Mouse (Mus musculus) lung, embryonic 14.5 days (tissue): Measurements from ENCODE around the gene Rap1gds1. TPM values are rescaled to one million over a fixed set of nuclear protein-coding genes. Genes with fewer than 3 reads are reported as not detected.

ENCODE experiments used
- ATAC-seq: fragments of 200-750 bp; cut with Nextera tagmentation; 2 replicates; pipeline ENCODE4 v1.8.0; 2017; ENCODE audit warnings: mild to moderate bottlenecking, moderate TSS enrichment, moderate library complexity; ENCODE audit not compliant: insufficient read depth
- DNase-seq: peaks from one replicate; pipeline ENCODE4 v3.0.0-alpha.2; 2015
- H3K27ac ChIP-seq: fragments of 300-500 bp; sonication (generic); 2 replicates; pipeline ENCODE4 v1.5.1; 2014; ENCODE audit warnings: low read depth, mild to moderate bottlenecking, moderate library complexity
- H3K27me3 ChIP-seq: fragments of 300-500 bp; sonication (generic); 2 replicates; pipeline ENCODE4 v1.6.1; 2014; ENCODE audit warnings: low read length, control low read depth; ENCODE audit not compliant: insufficient read depth
- H3K36me3 ChIP-seq: fragments of 300-500 bp; sonication (generic); 2 replicates; pipeline ENCODE4 v1.6.1; 2014; ENCODE audit warnings: control low read depth; ENCODE audit not compliant: insufficient read depth
- H3K4me1 ChIP-seq: fragments of 300-500 bp; sonication (generic); 2 replicates; pipeline ENCODE4 v1.6.1; 2014; ENCODE audit warnings: antibody characterized with exemption, control low read depth; ENCODE audit not compliant: insufficient read depth
- H3K4me2 ChIP-seq: fragments of 300-500 bp; sonication (generic); 2 replicates; pipeline ENCODE4 v1.6.1; 2014; ENCODE audit warnings: mild to moderate bottlenecking
- H3K4me3 ChIP-seq: fragments of 300-500 bp; sonication (generic); 2 replicates; pipeline ENCODE4 v1.5.1; 2014; ENCODE audit warnings: low read depth, low read length
- H3K9ac ChIP-seq: fragments of 300-500 bp; sonication (generic); 2 replicates; pipeline ENCODE4 v1.6.1; 2014
- H3K9me3 ChIP-seq: fragments of 300-500 bp; sonication (generic); 2 replicates; pipeline ENCODE4 v1.6.1; 2016; ENCODE audit warnings: low read depth, low read length, control low read depth
- CTCF ChIP-seq: IDR thresholded peaks from 2 replicates; pipeline ENCODE4 v1.5.1; 2016; ENCODE audit warnings: antibody characterized with exemption, low read depth
- WGBS: fragments of 180-500 bp; shearing (Covaris S2); extraction: QIAGEN DNeasy Blood & Tissue Kit; methylation state at CpG from one replicate; pipeline ENCODE4 v1.1.7; 2014; 5-methylcytosine and 5-hydroxymethylcytosine counted together
- polyA plus RNA-seq: library from polyadenylated mRNA; unstranded; fragments of >200 nt; fragmentation: Nextera tagmentation; extraction: Ambion mirVana; gene quantifications from 2 replicates; pipeline ENCODE4 v1.2.1, GENCODE M21; 2014

Gene Rap1gds1
- polyA plus RNA-seq, 1 experiment from 2014 or later = 75.0 TPM

DNA sequence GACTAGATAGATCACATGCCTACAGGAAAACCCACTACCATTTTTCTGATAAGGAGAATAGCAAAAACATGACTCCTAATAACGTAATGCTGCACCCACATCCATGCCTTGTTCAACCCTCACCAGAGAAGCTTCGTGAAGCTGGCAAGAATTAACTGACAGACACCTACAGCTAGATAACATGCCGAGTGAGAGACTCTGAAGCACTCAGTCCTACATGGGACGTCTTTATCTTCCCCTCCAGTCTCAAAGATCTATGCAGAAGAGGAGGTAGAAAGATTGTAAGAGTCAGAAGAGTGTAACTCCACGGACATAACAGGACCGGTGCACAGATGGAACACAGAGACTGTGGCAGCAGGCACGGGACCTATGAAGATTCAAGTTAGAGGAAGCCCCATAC is 85.9 kb downstream of the Rap1gds1 start:
- no peak for TF ChIP-seq CTCF
- H3K27me3 ChIP-seq = no peaks in the 10 kb centered on the region
- no peak overlapping the region for H3K4me2 ChIP-seq
- H3K9me3 ChIP-seq = 0 out of 2 replicates have a peak, but pooled peaks cover 4% of the 10 kb centered on the region
- 86% methylated on average over 7 of the region's 7 CpGs for WGBS
- no peak for DNase-seq
- H3K9ac ChIP-seq = no peak overlapping the region
- H3K4me3 ChIP-seq = no peak overlapping the region
- 0 out of 2 replicates have a peak, but pooled peaks cover 3% of the 10 kb centered on the region for H3K36me3 ChIP-seq
- ATAC-seq = no peak
- H3K27ac ChIP-seq = no peak overlapping the region
- H3K4me1 ChIP-seq = no peaks in the 10 kb centered on the region

DNA sequence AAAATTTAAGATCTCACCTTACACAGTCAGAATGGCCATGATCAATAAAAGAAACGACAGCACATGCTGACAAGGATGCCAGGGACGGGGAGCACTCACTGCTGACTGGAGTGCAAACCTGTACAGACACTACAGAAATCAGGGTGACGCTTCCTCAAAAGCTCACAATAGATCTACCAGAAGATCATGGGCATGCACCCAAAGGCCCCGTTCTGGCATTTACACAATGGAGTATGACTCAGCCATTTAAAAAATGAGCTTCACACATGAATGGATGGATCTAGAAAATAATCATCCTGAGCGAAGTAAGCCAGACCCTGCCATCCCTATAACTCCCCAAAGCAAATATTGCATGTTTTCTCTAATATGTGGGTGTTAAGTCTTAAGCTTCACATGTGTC is 87.0 kb downstream of the Rap1gds1 start:
- TF ChIP-seq CTCF = no peak
- no peak for ATAC-seq
- H3K9me3 ChIP-seq = 0 out of 2 replicates have a peak, but pooled peaks cover 4% of the 10 kb centered on the region
- H3K27ac ChIP-seq = no peak overlapping the region
- no peak for DNase-seq
- 92% methylated on average over 5 of the region's 5 CpGs for WGBS
- H3K4me3 ChIP-seq = no peak overlapping the region
- no peaks in the 10 kb centered on the region for H3K4me1 ChIP-seq
- H3K9ac ChIP-seq = no peak overlapping the region
- H3K4me2 ChIP-seq = no peak overlapping the region
- H3K27me3 ChIP-seq = no peaks in the 10 kb centered on the region
- peaks cover 7% of the 10 kb centered on the region; the same call in 1 of the 2 replicates for H3K36me3 ChIP-seq

DNA sequence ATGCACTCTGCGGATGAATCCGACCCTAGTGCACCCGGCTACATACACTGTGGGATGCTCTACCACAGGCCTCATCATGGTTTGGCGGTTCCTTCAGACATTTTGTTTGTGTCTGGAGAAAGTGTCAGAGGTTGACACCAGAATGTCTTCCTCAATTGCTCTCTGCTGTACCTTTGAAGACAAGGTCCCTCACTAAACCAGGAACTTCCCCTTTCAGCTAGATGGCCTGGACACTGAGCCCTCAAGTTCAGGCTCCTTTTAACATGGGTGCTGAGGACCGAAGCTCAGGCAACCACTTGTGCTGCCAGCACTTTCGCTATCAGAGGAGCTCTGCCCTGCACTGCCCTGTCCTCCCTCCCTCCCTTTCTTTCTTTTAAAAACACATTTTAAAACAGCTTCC is 92.8 kb downstream of the Rap1gds1 start:
- Histone ChIP-seq H3K27ac (no peak overlapping the region), H3K4me3 (no peak overlapping the region), H3K4me1 (no peaks in the 10 kb centered on the region), H3K4me2 (no peak overlapping the region), H3K36me3 (peaks cover 13% of the 10 kb centered on the region; the same call in 1 of the 2 replicates), H3K9ac (no peak overlapping the region), H3K9me3 (0 out of 2 replicates have a peak, but pooled peaks cover 1% of the 10 kb centered on the region), H3K27me3 (no peaks in the 10 kb centered on the region)
- no peak for TF ChIP-seq CTCF
- DNase-seq (no peak), ATAC-seq (no peak)
- 92% methylated on average over 6 of the region's 6 CpGs for WGBS

DNA sequence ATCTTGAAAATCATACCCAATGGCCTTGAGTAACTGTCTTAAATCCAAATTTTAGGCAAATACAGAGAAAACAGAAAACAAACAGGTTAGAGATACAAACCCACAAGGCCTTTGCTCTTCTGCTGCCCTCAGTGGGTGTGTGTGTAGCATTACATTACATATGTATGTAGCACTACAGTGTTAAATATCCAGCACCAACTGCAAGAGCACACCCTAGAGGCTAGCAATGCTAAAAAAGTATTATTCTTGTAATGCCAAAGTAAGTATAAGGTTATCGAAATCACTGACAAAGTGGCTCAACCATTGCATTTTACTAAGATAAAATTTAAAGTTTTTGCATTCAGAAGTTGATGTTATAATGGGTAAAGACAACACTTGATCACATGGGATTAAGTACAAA is 97.6 kb downstream of the Rap1gds1 start:
- WGBS = 95% methylated on average over 1 of the region's 1 CpGs
- Histone ChIP-seq H3K4me3 (no peak overlapping the region), H3K4me2 (no peak overlapping the region), H3K9ac (no peak overlapping the region), H3K27ac (no peak overlapping the region), H3K9me3 (no peaks in the 10 kb centered on the region), H3K27me3 (no peaks in the 10 kb centered on the region), H3K36me3 (peaks cover 18% of the 10 kb centered on the region; the same call in 1 of the 2 replicates), H3K4me1 (no peaks in the 10 kb centered on the region)
- no peak for TF ChIP-seq CTCF
- ATAC-seq (no peak), DNase-seq (peak; percentile 3)

DNA sequence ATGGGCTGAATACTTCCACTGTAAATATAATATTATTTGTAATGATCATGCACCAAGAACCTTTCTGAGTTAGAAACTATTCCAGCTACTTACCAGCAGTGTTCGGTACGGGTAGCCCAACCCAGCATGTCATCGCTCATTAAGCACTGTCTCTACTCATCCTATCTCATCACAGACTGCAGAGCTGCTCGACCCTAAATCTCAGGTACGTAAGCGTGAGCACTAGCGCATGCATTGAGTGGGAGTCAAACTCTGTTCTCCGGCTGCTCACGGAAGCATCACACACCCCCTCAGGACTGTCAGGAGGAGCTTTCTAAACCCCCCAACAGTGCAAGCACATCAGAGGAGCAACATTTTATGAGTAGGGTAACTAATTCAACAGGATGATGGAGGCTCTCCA is 107.4 kb downstream of the Rap1gds1 start:
- Histone ChIP-seq H3K9ac (no peak overlapping the region), H3K4me3 (no peak overlapping the region), H3K36me3 (peaks cover 13% of the 10 kb centered on the region; the same call in 1 of the 2 replicates), H3K27ac (no peak overlapping the region), H3K4me2 (no peak overlapping the region), H3K27me3 (no peaks in the 10 kb centered on the region), H3K9me3 (no peaks in the 10 kb centered on the region), H3K4me1 (no peaks in the 10 kb centered on the region)
- no peak for TF ChIP-seq CTCF
- ATAC-seq (no peak), DNase-seq (no peak)
- WGBS = 92% methylated on average over 9 of the region's 9 CpGs

DNA sequence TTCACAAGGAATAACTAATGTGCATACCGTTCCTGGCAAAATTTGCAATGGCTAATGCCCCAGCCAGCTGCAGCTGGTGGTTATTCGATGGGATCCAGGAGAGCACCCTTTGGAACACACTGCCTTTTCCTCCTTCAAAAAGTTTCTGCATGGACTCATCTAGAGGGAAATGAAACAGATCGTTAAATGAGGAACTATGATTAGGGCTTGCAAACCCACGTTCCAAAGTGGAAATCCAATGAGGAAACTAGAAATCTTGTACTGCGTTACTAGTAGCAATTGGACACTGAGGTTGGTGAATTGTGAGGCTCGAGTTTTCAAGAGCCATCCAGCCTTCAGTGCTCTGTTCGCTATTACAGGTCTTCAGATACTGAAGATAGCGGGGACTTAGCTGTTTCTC is 116.5 kb downstream of the Rap1gds1 start:
- TF ChIP-seq CTCF = no peak
- Histone ChIP-seq H3K27me3 (no peaks in the 10 kb centered on the region), H3K9me3 (no peaks in the 10 kb centered on the region), H3K27ac (no peak overlapping the region), H3K9ac (no peak overlapping the region), H3K4me3 (no peak overlapping the region), H3K4me1 (no peaks in the 10 kb centered on the region), H3K4me2 (no peak overlapping the region), H3K36me3 (peaks cover 55% of the 10 kb centered on the region)
- DNase-seq (no peak), ATAC-seq (no peak)
- WGBS = 91% methylated on average over 8 of the region's 8 CpGs

DNA sequence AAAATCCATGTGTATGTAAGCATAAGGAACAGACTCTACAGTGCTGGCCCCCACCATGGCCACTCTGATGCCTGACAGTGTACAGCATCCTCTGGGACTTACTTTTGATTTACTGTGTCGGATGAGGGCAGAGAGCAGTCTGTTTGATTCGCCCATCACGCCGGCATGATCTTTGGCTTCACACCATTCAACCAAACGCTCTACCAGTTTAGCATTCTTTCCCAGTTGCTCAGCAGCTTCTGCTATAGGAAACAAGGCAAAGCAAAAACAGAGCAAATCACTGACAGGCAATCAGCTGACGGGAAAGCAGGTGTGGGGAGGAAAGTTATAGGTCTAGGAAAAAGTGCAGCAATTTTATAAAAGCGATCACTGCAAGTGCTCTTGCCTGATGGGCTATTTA is 119.8 kb downstream of the Rap1gds1 start:
- TF ChIP-seq CTCF = no peak
- no peak for ATAC-seq
- H3K9ac ChIP-seq = no peak overlapping the region
- no peak for DNase-seq
- H3K4me2 ChIP-seq = no peak overlapping the region
- WGBS = 94% methylated on average over 7 of the region's 7 CpGs
- H3K4me1 ChIP-seq = no peaks in the 10 kb centered on the region
- H3K36me3 ChIP-seq = peaks cover 58% of the 10 kb centered on the region
- no peak overlapping the region for H3K4me3 ChIP-seq
- H3K27ac ChIP-seq = no peak overlapping the region
- no peaks in the 10 kb centered on the region for H3K9me3 ChIP-seq
- no peaks in the 10 kb centered on the region for H3K27me3 ChIP-seq

DNA sequence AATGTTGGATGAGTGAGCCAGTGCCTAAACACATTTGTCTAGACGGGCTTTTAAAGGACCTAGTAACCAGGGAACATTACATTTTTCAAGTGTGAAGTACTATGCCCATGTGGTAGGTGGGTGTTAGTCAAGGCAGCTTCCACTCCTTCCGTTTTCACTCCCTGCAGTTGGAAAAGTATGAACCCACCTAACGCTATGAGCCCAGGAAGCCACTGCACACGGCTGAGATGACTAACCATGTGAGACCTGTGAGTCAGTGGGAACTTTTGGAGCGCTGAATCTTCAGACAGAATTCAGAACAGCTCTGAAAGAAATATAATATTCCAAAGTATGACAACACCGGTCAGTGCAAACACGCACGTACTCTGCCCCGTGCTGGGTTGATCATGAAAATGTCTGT is 125.9 kb downstream of the Rap1gds1 start:
- DNase-seq = no peak
- H3K4me2 ChIP-seq = no peak overlapping the region
- no peak overlapping the region for H3K9ac ChIP-seq
- no peaks in the 10 kb centered on the region for H3K4me1 ChIP-seq
- no peak overlapping the region for H3K27ac ChIP-seq
- WGBS = 92% methylated on average over 9 of the region's 9 CpGs
- no peaks in the 10 kb centered on the region for H3K9me3 ChIP-seq
- H3K27me3 ChIP-seq = no peaks in the 10 kb centered on the region
- ATAC-seq = no peak
- peaks cover 44% of the 10 kb centered on the region for H3K36me3 ChIP-seq
- H3K4me3 ChIP-seq = no peak overlapping the region
- TF ChIP-seq CTCF = no peak
